Mouse (Mus musculus) small intestine, adult 2 months (tissue): Measurements from ENCODE around the gene Zfp983.

Experiments used
- CTCF ChIP-seq: fragments of 200-500 bp; IDR thresholded peaks from 2 replicates; pipeline ENCODE4 v1.5.1; 2012; ENCODE audit warnings: low read depth, mild to moderate bottlenecking, control low read depth, inconsistent platforms, low read length, moderate library complexity, mixed read lengths; ENCODE audit not compliant: insufficient replicate concordance, insufficient read length; ENCODE audit errors: extremely low read depth
- POLR2A ChIP-seq: fragments of 200-500 bp; IDR thresholded peaks from 2 replicates; pipeline ENCODE4 v1.6.1; 2012; ENCODE audit warnings: low read depth, mild to moderate bottlenecking, control low read depth, inconsistent platforms, low read length, moderate library complexity

GRCm38 (mm10) chr17:21696073-21696472 lies 45.6 kb downstream of the Zfp983 start:
- TF ChIP-seq CTCF (no peak), POLR2A (no peak)
